Mouse (Mus musculus): ENCODE data around the gene Frmpd1.

- no peak for TF ChIP-seq CTCF (conservative IDR thresholded peaks at IDR 0.05; ENCODE audit: low read length)
- no peak for TF ChIP-seq POU5F1 (IDR thresholded peaks at IDR 0.05; ENCODE audit: borderline replicate concordance, low read length)
- no peak for TF ChIP-seq NANOG (IDR thresholded peaks at IDR 0.05; ENCODE audit: borderline replicate concordance, low read length)
These were observed 94.6 kb downstream of the Frmpd1 start for GRCm38 (mm10) chr4:45279292-45279691.

Measured in E14TG2a.4 (cell line).